Mouse (Mus musculus): ENCODE results near the gene Slc29a3.

Slc29a3 gene

DNA sequence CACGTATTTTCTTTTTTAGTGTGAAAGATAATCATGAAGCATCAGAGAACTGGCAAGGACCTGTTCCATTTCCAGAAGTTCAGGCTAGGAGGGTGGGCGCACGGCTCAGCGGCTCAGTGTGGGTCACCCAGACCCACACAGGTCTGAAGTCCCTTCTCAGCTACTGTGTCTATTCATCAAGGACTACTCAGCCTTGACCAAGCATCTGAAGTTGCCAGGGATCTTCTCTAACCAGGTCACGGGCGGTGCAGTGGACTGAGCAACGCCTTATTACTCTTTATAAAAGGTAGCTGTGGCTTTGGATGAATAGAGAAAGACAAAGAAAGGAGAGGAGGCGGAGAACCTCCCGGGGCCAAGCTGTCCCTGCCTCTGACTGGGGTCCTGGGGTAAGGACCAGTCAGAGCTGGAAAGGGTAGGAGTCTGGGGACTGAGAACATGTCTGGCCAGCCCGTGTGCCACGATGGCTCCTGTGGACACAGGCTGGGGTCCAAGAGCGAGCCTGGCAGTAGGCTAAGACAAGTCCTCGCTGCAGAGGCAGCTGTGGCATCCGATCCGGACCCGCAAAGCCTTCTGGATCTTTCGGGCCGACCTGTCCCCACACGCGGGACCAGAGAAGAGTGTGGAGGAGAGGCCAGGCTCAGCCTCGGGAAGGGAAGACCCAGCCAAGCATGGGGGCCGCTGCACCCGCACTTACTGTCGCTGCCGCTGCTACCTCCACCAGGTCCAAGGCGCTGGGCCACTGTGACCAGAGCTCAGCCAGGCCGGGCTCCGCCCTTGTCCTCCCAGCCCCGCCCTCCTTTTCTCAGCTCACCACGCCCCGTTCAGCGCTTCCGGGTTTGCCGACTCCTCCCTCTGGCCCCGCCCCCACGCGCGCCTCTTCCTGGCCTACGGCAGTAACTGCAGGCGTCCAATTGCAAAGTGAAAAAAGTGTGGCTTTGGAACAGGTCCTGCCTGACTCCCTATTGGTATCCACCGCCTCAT is at the start of gene Slc29a3:
Slc29a3 (minus strand) TSS at position 755 of the 981 bp plus-strand sequence.
- peak; percentile 95 for DNase-seq

DNA sequence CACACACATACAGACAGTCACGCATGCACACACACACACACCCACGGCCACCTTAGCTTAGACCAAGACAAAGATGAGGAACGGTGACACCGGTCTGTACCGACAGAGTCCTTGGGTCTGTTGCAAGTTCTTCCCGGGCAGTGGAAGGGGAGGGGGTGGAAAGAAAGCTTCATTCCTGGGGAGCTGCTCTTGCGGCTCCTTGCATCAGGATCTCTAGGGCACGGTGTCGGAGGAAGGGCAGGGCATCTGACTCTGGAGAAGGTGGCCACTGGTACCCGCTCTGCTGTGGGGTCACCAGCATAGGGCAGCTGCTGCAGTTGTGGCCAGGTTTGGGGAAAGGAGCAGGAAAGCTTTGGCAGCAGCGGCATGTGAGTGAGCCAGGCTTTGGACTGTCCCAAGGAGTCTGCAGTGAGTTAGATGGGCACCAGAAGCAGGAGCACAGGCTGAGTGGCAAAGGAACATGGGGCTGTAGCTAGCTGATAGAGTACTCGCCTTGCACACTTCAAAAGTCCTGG is 49.4 kb upstream of the Slc29a3 start:
- DNase-seq: no peak

DNA sequence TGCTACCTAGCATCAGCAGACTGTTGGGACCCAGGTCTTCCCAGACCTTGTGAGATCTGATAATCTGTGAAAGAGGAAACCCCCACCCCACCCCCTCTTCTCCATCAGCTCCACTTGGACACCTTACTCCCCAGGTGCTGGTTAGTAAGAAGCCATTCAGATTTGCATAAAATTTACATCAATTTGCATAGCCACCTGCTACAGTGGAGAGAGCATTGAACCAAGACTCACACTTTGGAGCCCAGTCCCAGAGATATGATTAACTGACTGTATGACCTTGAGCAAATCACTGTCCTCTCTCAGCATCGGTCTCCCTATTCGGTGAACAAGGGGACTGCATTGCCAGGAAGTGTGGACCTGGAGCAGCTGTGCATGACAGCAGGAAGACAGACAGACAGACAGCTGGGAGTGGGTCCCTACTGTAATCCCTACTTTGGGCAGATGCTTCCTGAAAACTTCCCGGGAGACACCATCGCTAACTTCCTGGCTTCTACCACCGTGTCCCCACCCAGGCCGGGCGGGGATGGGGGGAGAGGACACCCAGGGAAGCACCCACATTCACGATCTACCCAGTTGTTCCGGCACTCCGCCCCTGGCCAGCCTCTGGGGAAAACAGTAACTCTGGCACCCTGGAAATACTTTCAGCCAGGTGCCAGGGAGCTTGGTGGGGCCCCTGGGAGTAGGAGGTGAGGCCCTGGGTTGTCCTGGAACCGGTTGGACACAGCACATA is 48.7 kb upstream of the Slc29a3 start:
- DNase-seq: no peak

DNA sequence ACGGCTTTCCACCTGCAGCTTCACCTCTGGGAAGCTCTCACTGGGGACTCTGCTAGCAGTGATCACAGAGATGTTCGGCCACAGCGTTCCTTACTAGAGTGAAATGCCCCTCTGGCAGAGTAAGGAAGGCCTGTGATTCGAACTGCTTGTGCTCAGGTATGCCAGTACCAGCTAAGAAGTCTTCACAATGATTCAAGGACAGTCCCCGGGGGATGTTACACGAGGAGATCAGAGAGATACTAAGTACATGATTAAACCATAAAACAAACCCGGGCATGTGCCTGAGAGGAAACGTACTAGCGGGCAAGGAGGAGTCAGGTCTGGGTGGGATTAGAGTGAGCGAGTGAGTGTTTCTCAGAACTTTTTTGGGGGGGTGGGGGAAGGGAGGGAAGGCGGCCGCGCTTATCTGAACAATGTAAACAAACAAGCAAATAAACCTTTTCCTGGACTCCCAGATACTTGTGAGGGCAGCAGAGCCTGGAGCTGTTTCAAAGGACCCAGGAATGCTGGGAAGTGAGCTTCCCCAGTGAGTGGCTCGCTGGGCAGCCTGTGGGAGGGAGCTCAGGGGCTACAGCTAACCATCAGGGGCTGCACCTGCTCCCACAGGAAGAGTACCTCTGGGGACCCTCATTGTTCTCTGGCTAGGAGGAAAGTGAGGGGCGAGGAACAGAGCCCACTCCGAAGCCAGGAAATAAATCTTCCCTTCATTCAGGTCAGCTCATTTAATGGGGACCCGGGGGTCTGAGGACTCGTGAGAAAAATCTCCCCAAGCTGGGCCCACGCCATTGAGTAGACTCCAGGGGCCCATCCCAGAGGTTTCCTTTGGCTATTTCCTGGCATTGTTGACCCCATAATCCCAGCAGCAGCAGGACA is 47.9 kb upstream of the Slc29a3 start:
- no peak for DNase-seq

DNA sequence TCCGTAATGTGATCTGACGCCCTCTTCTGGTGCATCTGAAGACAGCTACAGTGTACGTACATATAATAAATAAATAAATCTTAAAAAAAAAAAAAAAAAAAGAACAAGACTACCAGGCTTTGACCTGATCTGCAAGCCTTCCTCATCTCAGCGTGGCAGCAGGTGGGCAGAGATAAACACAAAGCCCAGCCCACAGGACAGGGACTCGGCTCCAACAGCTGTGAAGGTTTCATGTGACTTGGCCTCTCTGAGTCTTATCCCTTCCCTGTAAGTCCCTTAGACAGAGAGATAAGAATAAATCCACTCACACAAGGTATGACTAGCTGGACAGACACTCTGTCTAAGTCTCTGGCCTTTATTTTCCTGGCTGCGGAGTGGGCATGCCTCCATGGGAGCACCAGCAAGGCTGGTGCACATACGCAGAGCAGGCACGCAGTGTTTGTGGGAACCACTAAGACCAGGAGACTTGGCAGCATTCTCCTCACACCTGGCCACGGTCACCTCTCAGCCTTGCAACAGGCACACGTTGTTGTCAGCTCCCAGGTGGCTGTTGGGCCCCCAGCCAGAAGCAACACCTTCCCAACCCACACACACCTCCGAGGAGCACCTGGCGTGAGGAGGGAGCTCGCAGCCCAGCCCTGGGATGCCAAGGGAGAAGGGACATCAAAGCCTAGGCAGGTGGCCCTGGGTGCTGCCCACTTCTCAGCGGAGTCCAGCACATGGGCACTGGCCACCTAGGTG is 45.3 kb upstream of the Slc29a3 start:
- DNase-seq: no peak

DNA sequence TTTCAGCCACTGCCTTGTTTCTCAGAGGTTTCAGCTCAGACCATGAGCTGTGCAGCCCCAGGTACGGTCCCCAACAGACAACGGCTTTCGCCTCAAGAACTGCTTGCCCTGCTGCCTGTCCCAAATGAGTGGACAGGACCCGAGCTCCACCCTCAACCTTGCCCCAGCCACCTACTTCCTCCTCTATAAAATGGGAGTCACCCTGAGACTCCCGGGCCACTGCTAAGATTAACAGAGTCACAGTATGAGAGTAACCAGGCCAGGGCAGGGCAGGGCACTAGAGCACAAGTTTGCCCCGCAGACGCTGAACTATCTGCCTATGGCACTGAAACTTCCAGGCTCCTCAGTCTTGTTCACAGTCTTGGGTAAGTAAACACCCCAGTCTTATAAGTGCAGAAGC is 43.9 kb upstream of the Slc29a3 start:
- no peak for DNase-seq

DNA sequence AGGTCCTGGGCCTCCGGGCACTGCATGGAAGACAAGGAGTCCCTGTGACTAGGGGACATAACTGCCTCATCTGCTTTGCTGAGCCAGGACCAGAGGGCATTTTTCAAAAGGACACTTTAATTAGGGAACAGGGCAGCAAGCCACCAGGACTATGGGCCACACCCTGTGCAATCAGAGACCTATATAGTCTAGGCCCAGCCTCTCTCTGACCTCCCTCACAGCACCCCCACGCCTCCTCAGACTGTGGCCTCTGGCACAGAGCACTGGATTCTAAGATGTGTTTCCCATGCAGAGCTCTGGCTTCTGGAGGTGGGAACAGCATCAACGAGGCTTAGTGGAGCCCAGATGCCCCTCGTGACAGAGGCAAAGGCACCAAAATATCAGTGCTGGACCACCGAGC is 43.4 kb upstream of the Slc29a3 start:
- no peak for DNase-seq

DNA sequence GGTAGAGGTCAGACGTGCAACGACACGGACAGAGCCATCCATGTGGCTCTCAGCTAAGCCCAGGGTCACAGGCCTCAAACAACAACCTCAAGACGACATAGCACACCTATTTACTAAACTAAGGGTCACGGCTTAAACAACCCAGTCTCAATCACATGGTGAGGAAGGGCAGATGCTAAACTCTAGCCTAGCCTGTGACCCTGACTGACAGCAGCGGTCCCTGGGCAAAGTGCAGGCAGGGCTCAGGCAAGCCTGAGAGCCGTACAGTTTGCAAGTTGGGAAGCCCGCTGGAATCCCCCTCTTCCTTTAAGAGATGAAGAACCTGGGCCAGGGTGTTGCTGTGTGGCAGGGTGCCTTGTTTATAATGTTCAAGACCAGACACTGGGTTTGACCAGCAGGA is 42.2 kb upstream of the Slc29a3 start:
- DNase-seq: no peak

DNA sequence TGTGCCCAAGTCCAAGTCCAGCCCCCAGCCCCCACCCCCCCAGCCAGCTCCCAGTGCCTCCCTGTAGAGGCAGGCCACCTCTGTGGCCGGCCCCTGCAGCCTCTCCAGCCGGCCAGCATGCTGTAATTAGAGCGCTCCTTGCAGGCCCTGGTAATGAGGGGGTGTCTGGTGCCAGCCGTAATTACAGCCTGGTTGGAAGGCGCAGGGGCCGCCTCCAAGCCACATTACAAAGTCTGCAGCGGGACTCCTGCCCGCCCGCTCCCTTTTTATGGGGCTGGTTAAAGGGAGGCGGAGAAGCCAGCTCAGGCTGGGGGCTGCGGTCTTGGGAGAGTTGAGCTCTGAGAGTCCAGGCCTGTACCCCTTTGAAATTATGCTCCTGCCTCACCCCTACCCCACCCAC is 41.8 kb upstream of the Slc29a3 start:
- no peak for DNase-seq

DNA sequence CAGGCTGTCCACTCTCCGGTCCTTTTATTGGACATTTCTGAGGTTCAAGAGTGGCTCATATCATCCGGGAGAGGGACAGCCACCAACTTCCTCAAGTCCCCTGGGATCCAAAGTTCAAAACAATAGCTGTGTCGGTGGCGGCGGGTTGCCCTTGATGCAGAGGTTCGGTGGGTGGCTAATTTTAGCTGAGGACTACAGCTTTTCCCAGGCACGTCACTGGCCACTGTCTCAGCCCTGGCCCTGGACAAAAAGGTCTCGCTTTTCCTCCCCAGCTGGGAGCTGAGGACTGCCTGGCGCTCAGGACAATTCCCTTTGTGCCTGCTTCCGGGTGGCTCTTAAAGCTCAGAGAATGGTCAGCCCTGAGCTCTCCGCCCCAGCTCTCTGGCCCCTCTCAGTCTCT is 40.2 kb upstream of the Slc29a3 start:
- DNase-seq: peak; percentile 66

DNA sequence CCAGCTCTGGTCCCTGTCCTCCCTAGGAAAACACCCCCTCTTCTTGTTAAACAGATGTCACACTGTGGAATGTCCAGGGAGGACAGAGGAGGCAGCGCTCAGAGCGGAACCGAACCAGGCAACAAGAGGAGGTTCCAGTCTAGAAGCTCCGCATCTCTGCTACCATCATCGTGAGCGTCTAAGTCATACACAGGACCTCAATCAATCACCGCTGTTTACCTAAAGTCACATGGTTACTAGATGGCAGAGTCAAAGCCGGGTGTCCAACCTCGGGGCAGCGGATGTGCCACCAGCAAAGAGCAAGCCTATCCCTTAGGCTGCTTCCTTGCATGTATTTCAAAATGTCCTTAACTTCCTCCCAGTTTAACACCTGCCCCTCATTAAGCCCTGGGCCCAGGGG is 39.8 kb upstream of the Slc29a3 start:
- DNase-seq: no peak

DNA sequence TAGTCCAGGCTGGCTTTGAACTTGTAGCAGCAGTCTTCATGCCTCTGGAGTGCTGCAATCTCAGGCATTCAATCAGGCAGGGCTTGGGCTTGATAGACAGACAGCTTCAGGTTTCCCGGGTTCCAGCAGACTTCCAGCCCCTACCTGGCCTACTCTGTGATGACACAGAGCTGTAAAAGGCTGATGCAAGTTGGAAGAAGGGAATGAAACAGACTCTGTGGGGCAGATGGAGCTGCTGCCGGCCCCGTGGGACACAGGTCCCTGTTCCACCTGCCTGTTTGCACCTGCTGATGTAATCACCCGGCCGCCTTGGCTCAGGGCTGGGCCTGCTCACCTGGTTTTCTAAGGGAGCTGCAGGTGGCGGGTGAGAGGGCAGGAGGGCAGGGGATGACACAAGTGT is 38.3 kb upstream of the Slc29a3 start:
- DNase-seq: no peak

DNA sequence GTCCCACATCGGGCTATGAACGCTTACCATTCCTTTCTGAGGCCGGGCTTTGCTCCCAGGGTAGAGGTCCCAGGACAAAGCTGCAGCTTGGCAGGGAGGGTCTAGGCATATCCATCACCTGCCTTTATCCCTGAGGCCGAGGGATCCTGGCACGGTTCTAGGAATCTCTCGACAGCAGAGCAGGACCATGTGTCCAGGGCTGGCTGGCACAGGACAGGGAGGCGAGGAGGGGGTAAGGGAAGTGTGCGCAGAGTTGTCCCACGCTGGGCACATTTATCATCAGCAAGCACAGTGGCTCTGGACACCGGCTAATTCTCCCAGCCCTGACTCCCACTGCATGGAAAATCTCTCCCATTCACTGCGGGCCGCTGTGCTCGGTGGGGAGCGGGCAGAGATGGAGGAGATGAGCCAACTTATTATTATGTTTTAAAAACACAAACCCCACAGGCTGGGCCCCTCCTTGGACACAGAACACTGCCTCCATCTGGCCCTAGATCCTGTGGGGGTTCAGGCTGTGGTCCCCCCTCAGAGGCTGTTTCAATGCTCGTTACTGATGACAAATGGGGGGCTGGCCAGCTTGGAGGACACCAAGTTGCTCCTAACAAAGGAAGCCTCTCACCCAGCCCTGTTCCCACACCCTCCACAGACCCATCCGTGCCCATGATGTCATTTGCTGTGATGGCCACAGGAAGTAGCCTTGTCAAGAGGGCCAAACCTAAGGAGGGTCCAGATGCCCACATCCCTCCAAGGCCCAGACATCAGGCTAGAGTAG is 34.9 kb upstream of the Slc29a3 start:
- no peak for DNase-seq

DNA sequence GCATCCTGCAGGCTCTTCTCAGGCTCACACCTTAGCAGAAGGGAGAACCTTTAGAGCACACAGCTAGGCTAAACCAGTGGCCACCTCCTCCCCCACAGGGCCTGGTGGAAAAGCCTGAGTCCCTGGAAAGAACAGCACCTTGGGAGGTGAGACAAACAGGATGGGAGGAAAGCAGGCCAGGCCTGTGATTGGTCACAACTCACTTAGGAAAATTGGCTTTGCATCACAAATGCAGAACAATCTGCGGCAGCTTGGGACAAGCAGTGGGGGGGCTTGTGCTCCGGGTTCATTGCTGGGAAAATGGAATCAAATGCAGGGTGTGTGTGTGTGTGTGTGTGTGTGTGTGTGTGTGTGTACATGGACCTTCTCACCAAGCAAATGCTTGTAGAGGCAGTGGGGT is 31.0 kb upstream of the Slc29a3 start:
- DNase-seq: peak; percentile 37

DNA sequence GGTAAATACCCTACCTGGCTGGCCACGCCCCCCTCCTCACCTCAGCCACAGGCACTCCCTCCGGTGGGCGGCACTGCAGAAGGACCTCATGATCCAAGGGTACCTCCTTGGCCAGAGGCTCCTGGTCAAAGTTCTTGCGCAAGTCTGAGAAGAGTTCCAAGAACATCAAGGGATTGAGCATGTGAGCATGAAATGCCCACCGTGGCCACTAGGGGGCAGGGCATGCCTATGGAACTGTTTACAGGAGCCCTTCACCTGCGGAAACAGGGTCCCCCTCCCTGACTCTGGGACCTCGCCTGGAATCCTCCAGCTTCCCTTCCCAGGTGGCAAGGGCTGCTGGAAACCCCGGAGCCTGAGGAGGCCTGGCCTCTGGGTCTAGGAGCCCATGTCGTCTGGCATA is 27.0 kb upstream of the Slc29a3 start:
- peak; percentile 75 for DNase-seq

DNA sequence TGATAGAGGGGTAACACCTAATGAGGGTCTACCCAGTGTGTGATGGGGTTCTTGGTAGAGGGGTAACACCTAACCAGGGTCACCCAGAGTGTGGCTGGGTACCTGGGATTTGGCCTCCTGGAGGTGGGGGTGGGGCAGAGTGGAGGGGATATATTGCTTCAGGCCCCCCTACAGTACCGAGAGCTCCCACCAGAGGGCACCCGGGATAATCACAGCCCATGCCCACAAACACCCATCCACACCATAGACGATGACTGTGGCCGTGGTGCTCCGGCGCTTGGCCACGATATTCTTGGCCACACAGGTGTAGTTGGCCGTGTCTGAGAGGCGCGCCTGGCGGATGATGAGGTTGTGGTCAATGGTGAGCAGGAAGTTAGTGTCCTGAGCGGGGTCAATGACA is 25.9 kb upstream of the Slc29a3 start:
- DNase-seq: no peak

DNA sequence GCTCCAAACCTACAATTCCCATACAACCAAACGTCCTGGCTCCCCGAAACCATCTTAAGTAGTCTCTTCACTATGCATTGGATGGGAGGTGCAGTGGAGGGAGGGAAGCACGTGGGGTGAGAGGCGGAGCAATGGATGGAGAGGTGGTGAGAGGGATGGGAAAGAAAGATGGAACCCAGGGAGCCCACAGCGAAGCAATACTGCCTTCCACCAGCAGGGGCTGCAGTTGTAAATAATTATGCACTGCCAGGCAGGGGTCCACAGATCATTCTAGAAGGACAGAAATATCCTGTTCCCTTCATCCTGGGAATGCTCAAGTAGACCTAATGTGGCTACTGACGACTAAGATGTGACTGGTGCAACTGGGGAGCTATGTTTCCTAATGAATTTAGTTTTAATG is 22.9 kb upstream of the Slc29a3 start:
- no peak for DNase-seq

DNA sequence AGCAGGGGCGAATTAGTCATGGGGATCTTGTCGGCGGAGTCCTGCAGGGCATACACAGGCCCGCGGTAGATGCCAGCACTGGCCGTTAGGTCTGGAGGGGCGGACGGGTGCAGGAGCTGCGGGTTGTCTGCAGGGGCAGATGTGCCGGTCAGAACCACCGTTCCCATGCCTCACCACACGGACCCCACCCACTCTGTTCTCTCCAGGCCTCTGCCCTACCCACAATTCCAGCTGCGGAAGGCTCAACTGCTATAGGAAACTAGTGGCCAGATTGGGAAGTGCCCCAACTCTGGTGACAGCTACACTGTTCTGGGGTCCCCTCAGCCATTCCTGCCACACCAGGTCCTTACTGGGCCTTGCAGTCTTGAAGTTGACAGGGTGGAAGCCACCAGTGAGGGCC is 22.0 kb upstream of the Slc29a3 start:
- DNase-seq: no peak

DNA sequence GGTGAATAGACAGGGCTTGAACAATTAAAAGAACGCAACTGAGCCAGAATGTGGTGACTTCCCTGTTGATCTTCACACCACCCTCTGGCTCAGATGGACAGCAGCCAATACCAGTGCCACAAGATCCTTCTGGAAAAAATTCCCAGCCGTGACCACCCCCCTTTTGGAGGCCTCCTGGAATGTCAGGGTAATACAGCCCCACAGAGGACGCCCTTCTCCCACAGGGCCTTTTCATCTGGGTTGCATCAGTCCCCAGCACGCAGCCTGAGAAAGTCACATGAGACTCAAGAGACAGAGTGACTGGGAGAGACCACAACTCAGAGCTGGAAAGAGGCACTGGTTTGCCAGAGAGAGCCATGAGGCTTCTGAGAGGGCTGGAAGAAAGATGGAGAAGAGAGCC is 18.3 kb upstream of the Slc29a3 start:
- no peak for DNase-seq

DNA sequence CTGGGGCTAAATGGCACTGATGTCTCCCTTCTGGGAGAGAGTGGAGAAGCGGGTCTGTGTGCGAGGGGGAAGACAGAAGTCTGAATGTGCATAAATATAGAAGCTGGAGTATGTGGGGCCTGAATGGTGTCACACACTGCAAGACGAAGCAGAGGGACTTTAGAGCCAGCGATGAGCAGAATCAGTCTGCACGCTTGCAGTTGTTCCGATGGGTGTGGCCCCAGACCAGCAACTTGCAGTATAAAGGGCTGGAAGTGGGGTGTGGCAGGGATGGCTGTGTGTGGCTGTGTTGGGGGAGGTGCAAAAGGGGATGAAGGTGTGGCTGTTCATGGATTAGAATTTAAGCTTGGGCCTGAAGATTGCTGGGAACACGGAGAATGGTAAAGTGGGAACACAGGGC is 16.0 kb upstream of the Slc29a3 start:
- no peak for DNase-seq

DNA sequence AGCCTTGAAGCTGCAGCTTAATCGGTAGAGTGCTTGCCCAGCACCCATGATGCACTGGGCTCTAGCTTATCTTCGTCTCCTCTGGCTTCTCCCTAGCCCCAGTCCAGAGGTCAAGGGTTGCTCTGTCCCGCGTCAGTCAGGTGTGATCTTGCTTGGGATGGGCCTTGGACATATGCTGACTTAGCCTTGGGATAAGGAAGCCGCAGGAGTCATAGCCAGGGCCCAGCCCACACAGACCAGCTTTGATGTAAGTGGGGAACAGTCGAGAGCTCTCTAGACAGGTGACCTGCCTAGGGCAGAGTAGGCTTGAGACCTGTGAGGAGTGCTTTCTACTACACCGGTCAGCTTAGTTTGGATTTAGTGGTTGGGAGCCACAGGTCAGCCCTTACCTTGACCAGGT is 14.8 kb upstream of the Slc29a3 start:
- no peak for DNase-seq
